Mouse (Mus musculus) c-Kit-negative CD71-positive TER-119-positive erythroid progenitor cells, embryonic 14.5 days (primary cell): ENCODE measurements at regions not wholly inside any gene's neighbourhood (a gene's known extent, or its start where the extent isn't known, plus 50 kb on each side); places are given as distances from the start of the nearest gene placed in this dataset.
"Not testable (repeated sequence)": the region's sequence is repeated elsewhere in the genome, so short reads cannot be mapped to it uniquely, and the experiment has no call there.

ENCODE experiments used
- DNase-seq: peaks from one replicate; pipeline ENCODE4 v3.0.0-alpha.2; 2013; ENCODE audit warnings: low read depth, low spot score

GRCm38 (mm10) chr16:55582906-55583305 is 255.8 kb downstream of the Nfkbiz start:
- no peak for DNase-seq

- DNase-seq: no peak
Measured at GRCm38 (mm10) chr16:55582029-55582428, 256.7 kb downstream of the Nfkbiz start.

DNA sequence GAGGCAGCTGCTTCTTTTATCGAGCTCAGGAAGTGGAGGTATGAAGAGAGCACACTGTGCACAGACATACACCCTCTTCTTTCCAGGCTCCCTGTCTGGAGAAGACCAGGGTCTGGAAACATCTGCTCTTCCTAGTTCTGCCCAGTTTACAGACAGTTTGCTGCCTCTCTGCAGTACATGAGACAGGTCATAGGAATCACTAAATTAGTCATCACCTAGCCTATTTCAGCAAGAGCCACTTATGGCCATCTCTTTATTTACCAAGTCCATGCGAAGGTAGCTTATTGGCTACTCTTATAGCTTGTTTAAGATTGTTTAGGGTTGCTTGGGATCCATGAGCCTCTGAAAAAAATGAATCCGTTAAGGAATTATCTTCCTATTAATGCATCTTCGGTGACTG is 257.9 kb downstream of the Nfkbiz start:
- DNase-seq: no peak

GRCm38 (mm10) chr16:55578686-55579085 is 260.0 kb downstream of the Nfkbiz start:
- no peak for DNase-seq

DNA sequence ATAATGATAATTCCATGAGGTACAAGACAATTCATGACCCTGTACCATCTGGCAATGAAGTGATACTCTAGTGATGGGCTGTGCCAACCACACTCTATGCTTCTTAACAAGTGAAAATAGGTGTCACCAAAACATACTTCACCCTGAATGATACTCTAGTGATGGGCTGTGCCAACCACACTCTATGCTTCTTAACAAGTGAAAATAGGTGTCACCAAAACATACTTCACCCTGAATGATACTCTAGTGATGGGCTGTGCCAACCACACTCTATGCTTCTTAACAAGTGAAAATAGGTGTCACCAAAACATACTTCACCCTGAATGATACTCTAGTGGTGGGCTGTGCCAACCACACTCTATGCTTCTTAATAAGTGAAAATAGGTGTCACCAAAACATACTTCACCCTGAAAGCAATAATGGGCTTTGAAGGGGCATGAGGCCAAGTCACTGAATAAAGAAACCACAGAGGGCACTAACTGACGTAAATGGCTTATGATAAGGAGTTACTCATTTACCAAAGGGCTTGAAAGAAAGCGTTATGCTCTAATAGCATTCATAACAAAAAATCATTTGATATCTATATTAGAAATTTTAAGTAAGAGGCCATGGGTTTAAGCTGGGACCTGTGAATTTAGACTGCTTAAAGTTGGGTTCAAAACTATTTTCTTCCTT is 263.0 kb downstream of the Nfkbiz start:
- DNase-seq: not testable (repeated sequence)

- no peak for DNase-seq
Measured at GRCm38 (mm10) chr16:55571106-55571505, 267.6 kb downstream of the Nfkbiz start.

GRCm38 (mm10) chr16:55570097-55570496 is 268.6 kb downstream of the Nfkbiz start:
- DNase-seq: no peak

- no peak for DNase-seq
Measured at GRCm38 (mm10) chr16:55555821-55556535, 258.2 kb upstream of the Zpld1 start.

DNA sequence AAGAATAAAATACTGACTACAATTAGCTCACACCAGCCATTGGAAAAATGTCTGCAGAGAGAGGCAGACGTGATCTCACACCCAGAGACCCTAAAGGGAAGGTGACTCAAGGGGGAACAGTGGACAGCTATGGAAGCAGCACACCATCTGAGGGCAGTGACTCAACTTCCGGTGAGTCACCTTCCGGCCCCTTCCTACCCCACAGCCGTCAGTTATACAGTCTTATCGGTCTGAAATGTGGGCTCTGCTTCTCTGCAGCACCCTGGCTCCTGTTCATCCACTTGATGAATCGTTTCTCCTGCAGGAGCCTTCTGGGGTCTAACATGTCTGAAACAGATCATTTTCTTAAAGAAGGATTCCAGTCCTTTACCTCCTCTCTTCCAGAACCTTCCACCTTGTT is 257.4 kb upstream of the Zpld1 start:
- DNase-seq: no peak

DNA sequence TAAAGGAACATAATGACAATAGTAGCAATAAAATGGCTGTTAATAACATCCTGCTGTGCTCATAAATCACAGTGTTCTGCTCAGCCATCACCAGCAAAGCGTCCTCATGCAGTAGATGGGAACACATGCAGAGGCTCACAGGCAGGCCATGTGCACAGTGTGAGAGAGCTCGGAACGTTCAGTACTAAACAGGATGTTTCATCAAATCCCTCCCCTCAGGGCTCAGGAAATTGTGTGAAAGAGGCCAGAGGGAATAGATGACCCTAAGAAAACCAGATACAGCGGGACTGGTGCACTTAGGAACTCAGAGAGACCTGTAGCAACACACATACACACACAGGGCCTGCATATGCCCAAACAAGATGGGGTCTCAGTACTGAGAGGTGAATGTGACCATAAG is 256.1 kb upstream of the Zpld1 start:
- no peak for DNase-seq

GRCm38 (mm10) chr16:55551348-55551747 is 253.6 kb upstream of the Zpld1 start:
- DNase-seq: no peak

- DNase-seq: no peak
Measured at GRCm38 (mm10) chr16:55550649-55551312, 253.0 kb upstream of the Zpld1 start.

DNA sequence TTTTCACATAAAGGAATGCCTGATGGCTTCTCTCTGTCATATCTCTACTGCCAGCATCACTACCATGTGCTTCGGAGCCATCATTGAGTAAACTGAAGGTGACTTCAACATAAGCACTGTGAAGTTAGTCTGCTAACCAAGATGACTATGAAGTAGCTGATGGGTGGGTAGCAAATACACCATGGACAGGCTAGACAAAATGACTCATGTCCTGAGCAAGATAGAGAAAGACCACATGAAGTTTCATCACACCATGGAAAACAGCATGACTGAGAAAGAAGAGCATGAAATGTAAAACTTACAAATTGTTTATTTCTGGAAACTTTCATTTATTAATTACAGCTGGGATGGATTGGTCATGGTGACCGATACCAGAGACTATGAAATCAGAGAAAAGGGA is 249.3 kb upstream of the Zpld1 start:
- no peak for DNase-seq

DNA sequence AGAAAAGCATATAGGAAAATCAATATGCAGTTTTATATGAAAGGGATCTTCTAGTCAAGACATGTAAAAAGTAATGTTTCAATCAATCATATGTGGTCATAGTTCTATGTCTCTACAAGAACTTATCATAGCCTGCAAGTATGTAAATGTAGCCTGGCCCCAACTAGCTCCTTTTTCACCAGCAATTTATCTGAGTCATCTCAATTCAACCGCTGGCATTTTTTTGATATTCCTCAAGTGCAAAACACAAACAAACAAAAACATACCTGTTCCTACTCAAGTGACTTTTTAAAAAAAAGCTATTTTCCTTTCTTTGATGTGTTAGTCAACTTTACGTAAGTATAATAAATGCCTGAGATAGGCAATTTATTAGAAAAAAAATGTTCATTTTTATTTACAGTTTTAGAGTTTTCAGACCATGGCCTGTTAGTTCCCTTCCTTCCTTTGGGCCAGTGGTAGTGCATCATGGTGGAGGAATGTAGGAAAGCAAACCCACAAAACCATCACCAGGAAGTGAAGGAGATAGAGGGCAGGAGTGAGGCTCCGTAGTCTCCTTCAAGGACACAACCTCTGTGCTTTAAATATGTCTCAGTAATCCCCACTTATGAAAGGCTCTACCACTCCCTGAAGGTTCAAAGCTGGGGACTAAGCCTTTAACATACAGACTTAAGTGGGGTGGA is 242.7 kb upstream of the Zpld1 start:
- DNase-seq: no peak

GRCm38 (mm10) chr16:55539179-55539578 is 241.4 kb upstream of the Zpld1 start:
- DNase-seq: no peak

GRCm38 (mm10) chr16:55537548-55537947 is 239.8 kb upstream of the Zpld1 start:
- DNase-seq: no peak

- no peak for DNase-seq
Measured at GRCm38 (mm10) chr16:55532686-55533085, 234.9 kb upstream of the Zpld1 start.

- no peak for DNase-seq
Measured at GRCm38 (mm10) chr16:55530844-55531243, 233.1 kb upstream of the Zpld1 start.

- DNase-seq: no peak
Measured at GRCm38 (mm10) chr16:55527680-55528079, 229.9 kb upstream of the Zpld1 start.

GRCm38 (mm10) chr16:55526230-55526842 is 228.6 kb upstream of the Zpld1 start:
- DNase-seq: no peak

- no peak for DNase-seq
Measured at GRCm38 (mm10) chr16:55523264-55523663, 225.5 kb upstream of the Zpld1 start.

- no peak for DNase-seq
Measured at GRCm38 (mm10) chr16:55522283-55522682, 224.5 kb upstream of the Zpld1 start.
